Mouse (Mus musculus) cerebellum, adult 18-20 months (tissue): ENCODE measurements around the gene Ms4a10.
A peak's percentile ranks its signal among the peaks of the same experiment; 100 is the strongest.

Experiments
- DNase-seq, 2 experiments: peaks; one replicate each; pipeline ENCODE4 v3.0.0; 2021

The Ms4a10 gene

GRCm38 (mm10) chr19:10974238-10974865 is at the start of gene Ms4a10:
Gene Ms4a10 (minus strand): TSS chr19:10974670.
- no peak for DNase-seq

- no peak for DNase-seq
Measured at GRCm38 (mm10) chr19:11022382-11022781, 47.9 kb upstream of the Ms4a10 start.

DNA sequence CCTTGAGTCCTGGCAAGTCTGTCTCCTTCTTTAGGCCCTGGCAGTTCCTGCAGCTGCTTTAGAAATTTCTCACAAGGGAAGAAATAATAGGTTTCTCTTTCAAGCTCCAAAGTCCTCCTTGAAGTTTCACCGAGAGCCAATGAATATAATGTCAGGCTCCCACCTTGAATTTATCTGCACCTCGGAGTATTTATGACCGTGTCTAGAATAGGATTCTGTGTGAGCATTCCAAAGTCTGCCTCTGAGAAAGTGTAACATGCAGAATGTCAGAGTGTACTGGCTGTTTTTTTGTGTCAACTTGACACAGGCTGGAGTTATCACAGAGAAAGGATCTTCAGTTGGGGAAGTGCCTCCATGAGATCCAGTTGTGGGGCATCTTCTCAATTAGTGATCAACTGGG is 43.4 kb upstream of the Ms4a10 start, which contains the start of gene Ms4a18:
Ms4a18 (minus strand) TSS at position 141 of the 400 bp plus-strand sequence.
- DNase-seq: no peak

DNA sequence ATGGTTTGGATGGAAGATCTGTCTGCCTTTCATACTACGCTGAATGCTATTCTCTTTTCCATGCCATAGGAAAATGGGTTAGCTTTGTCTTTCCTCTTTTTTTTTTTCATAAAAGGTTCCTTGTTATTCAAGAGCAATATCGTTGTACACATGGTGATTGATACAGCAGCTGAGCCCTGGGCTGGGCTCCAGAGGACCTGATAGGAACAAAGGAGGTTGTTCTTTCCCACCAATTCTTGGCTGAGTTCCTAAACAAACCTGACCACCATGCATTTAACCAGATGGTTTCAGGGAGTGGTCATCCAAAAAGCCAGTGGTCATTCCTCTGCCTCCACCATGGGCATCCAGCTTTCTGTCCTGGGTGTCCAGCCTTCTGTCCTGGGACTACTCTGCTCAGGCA is 42.8 kb upstream of the Ms4a10 start:
- DNase-seq: no peak

DNA sequence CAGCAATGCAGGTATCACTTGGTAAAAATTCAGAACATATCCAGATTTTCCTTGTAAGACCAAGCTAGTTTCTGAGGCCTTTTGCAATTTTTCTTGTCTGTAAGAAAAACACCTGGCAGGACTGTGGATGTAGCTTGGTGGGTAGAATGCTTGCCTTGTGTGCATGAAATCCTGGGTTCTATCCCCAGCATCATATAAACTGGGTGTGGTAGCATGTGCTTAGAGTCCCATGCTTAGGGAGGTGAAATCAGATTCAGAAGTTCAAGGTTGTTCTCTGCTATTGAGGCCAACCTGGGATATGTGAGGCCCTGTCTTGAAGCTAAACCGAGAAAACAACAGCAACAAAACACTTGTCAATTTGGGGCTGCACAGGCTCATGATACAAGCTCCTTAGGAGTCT is 41.5 kb upstream of the Ms4a10 start:
- no peak for DNase-seq

DNA sequence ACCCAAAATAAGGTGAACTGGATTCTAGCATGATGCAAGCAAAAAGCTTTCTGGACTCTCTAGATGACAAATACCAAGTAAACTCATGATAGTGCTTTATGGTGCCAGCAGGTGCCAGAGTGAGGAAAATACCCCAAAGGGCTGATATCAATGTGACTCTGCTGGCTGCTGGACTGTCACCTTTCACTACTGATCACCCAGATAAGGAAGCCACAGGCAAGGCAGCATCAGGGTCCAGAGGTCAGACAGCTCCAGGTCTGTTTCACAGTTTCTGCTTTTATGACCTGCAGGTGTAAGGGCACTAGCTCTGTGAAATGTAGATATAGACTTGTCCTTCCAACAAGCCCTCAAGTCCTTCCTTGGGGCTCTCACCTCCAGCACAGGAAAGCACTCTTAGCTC is 41.0 kb upstream of the Ms4a10 start:
- no peak for DNase-seq

- no peak for DNase-seq
Measured at GRCm38 (mm10) chr19:10993150-10993549, 18.7 kb upstream of the Ms4a10 start, which contains the start of gene Ms4a15. Gene Ms4a15 (minus strand): TSS chr19:10993250.

- DNase-seq: no peak
Measured at GRCm38 (mm10) chr19:10991911-10992310, 17.4 kb upstream of the Ms4a10 start.

DNA sequence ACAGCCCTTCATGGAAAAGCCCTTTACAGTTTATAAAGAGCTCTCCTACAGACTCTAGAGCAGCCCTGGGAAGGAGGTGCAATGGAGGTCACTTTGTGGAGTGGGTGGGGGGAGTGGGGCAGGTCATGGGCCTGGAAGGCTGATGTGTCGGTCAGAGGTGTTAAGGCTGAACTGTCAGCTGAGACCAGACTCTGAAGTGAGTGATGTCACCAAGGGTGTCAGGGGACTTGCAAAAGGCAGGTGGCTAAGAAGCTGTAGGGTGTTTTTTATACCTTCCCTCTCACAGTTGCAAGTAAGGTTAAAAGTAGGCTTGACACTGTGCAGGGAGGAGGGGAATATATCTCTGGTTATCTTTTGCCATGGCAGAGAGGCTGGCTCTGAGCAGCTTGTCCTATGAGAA is 16.3 kb upstream of the Ms4a10 start:
- no peak for DNase-seq

- DNase-seq: no peak
Measured at GRCm38 (mm10) chr19:10988563-10988962, 14.1 kb upstream of the Ms4a10 start.

GRCm38 (mm10) chr19:10985889-10986288 is 11.4 kb upstream of the Ms4a10 start:
- no peak for DNase-seq

DNA sequence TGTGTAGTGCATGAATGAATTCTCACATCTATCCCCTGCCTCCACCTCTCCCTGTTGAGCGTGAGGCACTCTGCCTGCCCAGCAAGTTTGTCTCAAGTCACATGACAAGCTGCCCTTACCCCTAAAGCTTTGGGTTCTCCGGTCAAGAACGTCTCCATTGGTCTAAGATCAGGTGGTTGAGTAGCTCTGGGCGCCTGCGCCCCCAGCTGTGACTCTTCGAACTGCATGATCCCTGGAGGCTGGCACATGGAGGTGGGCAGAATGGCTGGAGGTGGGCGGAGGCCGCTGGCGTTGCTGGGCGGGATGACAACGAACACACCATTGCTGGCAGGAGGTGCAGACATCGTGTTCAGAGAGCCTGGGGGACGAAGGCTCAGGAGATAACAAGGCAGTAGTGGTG is 10.1 kb upstream of the Ms4a10 start:
- no peak for DNase-seq

- peak; percentile 59 to 63 for DNase-seq
Measured at GRCm38 (mm10) chr19:10983146-10983545, 8.7 kb upstream of the Ms4a10 start.

- peak in 1 of 2 experiments; percentile 6 for DNase-seq
Measured at GRCm38 (mm10) chr19:10980210-10980609, 5.7 kb upstream of the Ms4a10 start.

DNA sequence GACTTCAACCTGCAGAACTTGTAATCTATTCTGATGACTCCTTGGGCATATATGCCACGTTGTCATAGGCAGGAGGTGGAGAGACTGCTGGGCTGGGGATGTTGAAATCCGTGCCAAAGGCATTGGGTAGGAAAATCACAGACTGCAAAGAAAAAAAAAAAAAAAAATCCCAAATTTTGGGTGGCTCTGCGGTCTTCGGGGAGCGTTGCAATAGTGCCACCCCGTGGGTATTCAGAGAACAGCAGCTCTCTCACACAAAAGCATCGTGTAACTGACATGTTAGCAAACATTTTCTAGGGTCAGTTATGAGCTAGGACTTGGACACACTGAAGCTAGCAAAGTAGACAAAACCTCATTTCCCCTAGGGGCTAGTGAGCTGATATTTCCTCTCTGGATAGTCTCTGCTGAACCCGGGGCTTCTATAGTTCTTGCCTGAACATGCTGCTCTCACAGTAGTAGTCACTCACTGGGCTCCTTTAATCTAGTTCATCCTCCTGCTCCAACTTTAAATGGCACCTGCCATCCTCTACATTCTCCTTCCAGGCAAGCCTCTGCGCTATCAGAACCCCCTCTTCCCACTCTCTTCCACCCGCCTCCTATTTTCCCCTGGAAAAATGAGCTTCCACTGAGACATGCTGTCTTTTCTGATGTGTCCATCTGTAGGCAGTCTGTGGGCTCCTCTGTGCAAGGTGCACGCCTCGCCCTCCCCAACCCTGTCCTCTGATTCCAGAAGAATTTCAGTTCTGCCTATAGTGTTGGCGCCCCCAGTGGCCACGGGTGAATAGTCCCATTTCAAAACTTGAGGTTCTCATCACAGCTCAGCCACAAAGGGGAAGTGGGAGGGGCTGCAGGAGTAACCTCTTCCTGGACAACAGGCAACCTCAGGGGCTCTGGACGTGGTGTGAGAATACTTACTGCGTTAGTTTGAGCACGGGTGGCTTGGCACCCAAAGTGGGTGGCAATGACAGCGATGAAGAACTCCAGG is 5.0 kb upstream of the Ms4a10 start:
- DNase-seq: peak; percentile 80 to 85

GRCm38 (mm10) chr19:10976318-10976717 is 1.8 kb upstream of the Ms4a10 start:
- DNase-seq: no peak

DNA sequence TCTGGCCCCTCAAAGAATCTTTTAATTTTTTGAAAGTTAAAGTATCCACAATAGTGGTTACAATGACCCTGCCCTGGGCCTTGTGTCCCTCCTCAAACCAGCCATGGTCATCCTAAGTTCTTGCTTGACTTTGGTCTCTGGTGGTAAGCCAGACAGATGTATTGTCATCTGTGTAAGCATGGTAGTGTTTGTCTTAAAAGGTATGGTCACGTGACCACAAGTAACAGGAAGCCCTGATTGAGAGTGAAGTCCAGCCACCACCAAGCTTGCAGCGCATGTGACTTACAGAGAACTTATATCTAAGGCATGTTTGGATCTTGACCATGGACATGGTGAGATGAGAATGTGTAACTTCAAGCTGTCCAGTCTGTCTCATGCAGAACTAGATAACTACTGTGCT is 717 bp upstream of the Ms4a10 start:
- no peak for DNase-seq

- DNase-seq: no peak
Measured at GRCm38 (mm10) chr19:10973187-10973586, 1.3 kb downstream of the Ms4a10 start.

- no peak for DNase-seq
Measured at GRCm38 (mm10) chr19:10972660-10973059, 1.8 kb downstream of the Ms4a10 start.

DNA sequence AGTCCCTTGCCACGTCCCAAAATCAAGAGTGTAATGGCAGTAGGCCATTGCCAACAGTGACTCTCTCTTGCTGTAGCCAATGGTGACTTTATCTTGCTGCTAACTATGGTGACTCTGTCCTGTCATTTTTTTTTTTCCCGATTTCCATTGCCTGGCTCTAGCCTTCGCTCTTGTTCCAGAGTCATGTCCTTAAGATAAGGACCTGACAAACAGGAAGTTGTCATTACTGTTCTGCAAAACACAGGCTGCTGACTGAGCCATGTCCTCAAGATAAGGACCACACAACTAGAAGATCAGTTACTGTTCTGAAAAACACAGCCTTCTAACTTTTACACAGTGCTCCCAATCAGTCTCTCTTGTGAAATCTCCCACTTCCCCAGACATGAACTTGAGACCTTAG is 4.0 kb downstream of the Ms4a10 start:
- no peak for DNase-seq

- no peak for DNase-seq
Measured at GRCm38 (mm10) chr19:10968578-10968977, 5.9 kb downstream of the Ms4a10 start.

DNA sequence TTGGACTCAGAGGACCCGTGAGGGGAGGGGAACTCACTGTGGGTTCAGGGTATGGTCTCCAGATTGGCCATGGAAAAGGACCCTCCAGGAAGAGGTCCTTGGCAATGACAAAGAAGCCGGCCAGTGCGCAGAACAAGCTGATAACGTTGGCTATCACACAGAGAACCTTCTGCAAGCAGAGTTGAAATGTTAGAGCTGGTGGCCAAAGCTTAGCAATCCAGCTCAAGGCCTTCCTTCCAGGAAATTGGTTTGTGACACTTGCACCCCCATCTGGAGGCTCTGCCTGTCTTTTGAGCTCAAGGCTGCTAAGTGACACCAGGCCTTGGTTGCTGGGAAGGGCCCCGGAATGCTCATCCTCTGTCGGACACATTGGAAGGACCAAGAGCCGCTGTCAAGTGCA is 8.7 kb downstream of the Ms4a10 start:
- DNase-seq: no peak

DNA sequence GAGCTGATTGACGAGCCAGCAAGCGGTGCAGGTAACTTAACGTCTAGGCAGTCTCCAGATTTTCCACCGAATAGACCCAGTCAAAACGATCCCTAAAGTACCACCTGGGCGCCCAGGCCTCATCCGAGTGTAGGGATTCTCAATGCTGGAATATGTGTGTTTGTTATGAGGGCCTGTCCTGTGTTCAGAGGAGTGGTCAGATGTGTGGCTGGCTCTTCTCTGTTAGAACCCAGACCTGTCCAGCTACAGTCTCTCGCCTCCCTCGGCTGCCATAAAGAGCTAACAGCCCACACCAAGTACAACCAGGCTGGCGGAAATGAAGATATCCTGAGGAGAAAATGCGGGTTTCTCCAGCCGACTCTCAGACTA is 14.5 kb downstream of the Ms4a10 start:
- DNase-seq: no peak
